Mouse (Mus musculus): ENCODE data around the gene Btf3l4. TPM values are rescaled to one million over a fixed set of nuclear protein-coding genes. Genes with fewer than 3 reads are reported as not detected.
A peak's percentile ranks its signal among the peaks of the same experiment; 100 is the strongest.

The Btf3l4 gene
- 198 and 208 TPM in 2 replicates for polyA plus RNA-seq (2016; fragmentation: Nextera tagmentation; extraction: Ambion mirVana)

- Histone ChIP-seq H3K4me1 (replicated peaks) (peaks cover 37% of the 10 kb centered on the region), H3K9me3 (no peaks in the 10 kb centered on the region), H3K36me3 (peaks cover 22% of the 10 kb centered on the region), H3K4me3 (peak within 1 kb of the TSS; percentile 98), H3K27ac (peak within 1 kb of the TSS; percentile 100), H3K27me3 (ENCODE audit: insufficient read depth, poor library complexity, severe bottlenecking) (no peaks in the 10 kb centered on the region)
- WGBS = under 1% methylated on average over 73 of the region's 73 CpGs
- DNase-seq (ENCODE audit: low spot score) = peak; percentile 97
Observed at GRCm38 (mm10) chr4:108832916-108833827, at the start of gene Btf3l4. Btf3l4 (minus strand) TSS chr4:108833614.

GRCm38 (mm10) chr4:108878963-108879822 lies 45.8 kb upstream of the Btf3l4 start, which contains the start of gene Rab3b:
Rab3b (plus strand) TSS chr4:108879063.
- H3K27ac ChIP-seq = peak within 1 kb of the TSS; percentile 86
- H3K27me3 ChIP-seq (ENCODE audit: insufficient read depth, poor library complexity, severe bottlenecking) = peaks cover 21% of the 10 kb centered on the region
- H3K36me3 ChIP-seq = no peaks in the 10 kb centered on the region
- peak; percentile 78 for DNase-seq (ENCODE audit: low spot score)
- no peaks in the 10 kb centered on the region for H3K9me3 ChIP-seq
- H3K4me1 ChIP-seq (replicated peaks) = peaks cover 20% of the 10 kb centered on the region; the same call in 1 of the 2 replicates
- peak within 1 kb of the TSS; percentile 77 for H3K4me3 ChIP-seq
- under 1% methylated on average over 46 of the region's 46 CpGs for WGBS

GRCm38 (mm10) chr4:108877901-108878300 lies 44.5 kb upstream of the Btf3l4 start:
- Histone ChIP-seq H3K4me3 (no peak overlapping the region), H3K4me1 (replicated peaks) (peaks cover 15% of the 10 kb centered on the region; the same call in 1 of the 2 replicates), H3K27ac (no peak overlapping the region), H3K36me3 (no peaks in the 10 kb centered on the region), H3K27me3 (ENCODE audit: insufficient read depth, poor library complexity, severe bottlenecking) (peaks cover 21% of the 10 kb centered on the region), H3K9me3 (no peaks in the 10 kb centered on the region)
- 81% methylated on average over 6 of the region's 6 CpGs for WGBS
- no peak for DNase-seq (ENCODE audit: low spot score)

GRCm38 (mm10) chr4:108873746-108874145 lies 40.3 kb upstream of the Btf3l4 start:
- DNase-seq (ENCODE audit: low spot score) = no peak
- no peak overlapping the region for H3K4me3 ChIP-seq
- no peaks in the 10 kb centered on the region for H3K9me3 ChIP-seq
- WGBS = 80% methylated on average over 5 of the region's 5 CpGs
- H3K4me1 ChIP-seq (replicated peaks) = peaks cover 2% of the 10 kb centered on the region; the same call in 1 of the 2 replicates
- no peak overlapping the region for H3K27ac ChIP-seq
- no peaks in the 10 kb centered on the region for H3K36me3 ChIP-seq
- 0 out of 2 replicates have a peak, but pooled peaks cover 8% of the 10 kb centered on the region for H3K27me3 ChIP-seq (ENCODE audit: insufficient read depth, poor library complexity, severe bottlenecking)

- no peaks in the 10 kb centered on the region for H3K27me3 ChIP-seq (ENCODE audit: insufficient read depth, poor library complexity, severe bottlenecking)
- no peaks in the 10 kb centered on the region for H3K9me3 ChIP-seq
- no peak overlapping the region for H3K4me3 ChIP-seq
- peak; percentile 77 for DNase-seq (ENCODE audit: low spot score)
- H3K36me3 ChIP-seq = 0 out of 2 replicates have a peak, but pooled peaks cover under 1% of the 10 kb centered on the region
- WGBS = 36% methylated on average over 10 of the region's 10 CpGs
- no peaks in the 10 kb centered on the region for H3K4me1 ChIP-seq (replicated peaks)
- H3K27ac ChIP-seq = no peak overlapping the region
Observed at GRCm38 (mm10) chr4:108869730-108870374, 36.4 kb upstream of the Btf3l4 start.

- H3K4me1 ChIP-seq (replicated peaks) = no peaks in the 10 kb centered on the region
- H3K9me3 ChIP-seq = no peaks in the 10 kb centered on the region
- H3K27me3 ChIP-seq (ENCODE audit: insufficient read depth, poor library complexity, severe bottlenecking) = no peaks in the 10 kb centered on the region
- WGBS = 87% methylated on average over 7 of the region's 7 CpGs
- no peak overlapping the region for H3K27ac ChIP-seq
- peaks cover 29% of the 10 kb centered on the region for H3K36me3 ChIP-seq
- no peak for DNase-seq (ENCODE audit: low spot score)
- no peak overlapping the region for H3K4me3 ChIP-seq
Observed at GRCm38 (mm10) chr4:108866806-108867205, 33.4 kb upstream of the Btf3l4 start.

- 14% methylated on average over 20 of the region's 20 CpGs for WGBS
- H3K27ac ChIP-seq = peak within 1 kb of the TSS; percentile 89
- no peak for DNase-seq (ENCODE audit: low spot score)
Observed at GRCm38 (mm10) chr4:108848505-108848848, 15.1 kb upstream of the Btf3l4 start, which contains the start of gene A730015C16Rik. A730015C16Rik (minus strand) TSS chr4:108848619.

GRCm38 (mm10) chr4:108847715-108848504 lies 14.5 kb upstream of the Btf3l4 start, which contains the start of gene Kti12:
Kti12 (plus strand) TSS chr4:108847785.
- H3K36me3 ChIP-seq = peaks cover 27% of the 10 kb centered on the region
- H3K9me3 ChIP-seq = no peaks in the 10 kb centered on the region
- DNase-seq (ENCODE audit: low spot score) = peak; percentile 86
- H3K4me3 ChIP-seq = peak within 1 kb of the TSS; percentile 91
- WGBS = under 1% methylated on average over 77 of the region's 77 CpGs
- no peaks in the 10 kb centered on the region for H3K27me3 ChIP-seq (ENCODE audit: insufficient read depth, poor library complexity, severe bottlenecking)
- H3K4me1 ChIP-seq (replicated peaks) = peaks cover 33% of the 10 kb centered on the region
- H3K27ac ChIP-seq = peak within 1 kb of the TSS; percentile 89

More at GRCm38 (mm10) chr4:108848505-108848848, 15.1 kb upstream of the Btf3l4 start, which contains the start of gene A730015C16Rik:
- H3K4me1 ChIP-seq (replicated peaks) = peaks cover 27% of the 10 kb centered on the region
- peak within 1 kb of the TSS; percentile 91 for H3K4me3 ChIP-seq
- peaks cover 33% of the 10 kb centered on the region for H3K36me3 ChIP-seq
- no peaks in the 10 kb centered on the region for H3K9me3 ChIP-seq
- no peaks in the 10 kb centered on the region for H3K27me3 ChIP-seq (ENCODE audit: insufficient read depth, poor library complexity, severe bottlenecking)

- H3K27me3 ChIP-seq (ENCODE audit: insufficient read depth, poor library complexity, severe bottlenecking) = no peaks in the 10 kb centered on the region
- H3K36me3 ChIP-seq = peaks cover 31% of the 10 kb centered on the region
- H3K9me3 ChIP-seq = no peaks in the 10 kb centered on the region
- no peak for DNase-seq (ENCODE audit: low spot score)
- no peak overlapping the region for H3K27ac ChIP-seq
- WGBS = 90% methylated on average over 5 of the region's 5 CpGs
- H3K4me3 ChIP-seq = no peak overlapping the region
- H3K4me1 ChIP-seq (replicated peaks) = peaks cover 33% of the 10 kb centered on the region
Observed at GRCm38 (mm10) chr4:108845824-108846569, 12.6 kb upstream of the Btf3l4 start.

- Histone ChIP-seq H3K27ac (peak overlapping the region; percentile 75), H3K27me3 (ENCODE audit: insufficient read depth, poor library complexity, severe bottlenecking) (no peaks in the 10 kb centered on the region), H3K36me3 (peaks cover 20% of the 10 kb centered on the region), H3K9me3 (no peaks in the 10 kb centered on the region), H3K4me1 (replicated peaks) (peaks cover 17% of the 10 kb centered on the region), H3K4me3 (no peak overlapping the region)
- DNase-seq (ENCODE audit: low spot score) = no peak
Observed at GRCm38 (mm10) chr4:108843336-108843735, 9.9 kb upstream of the Btf3l4 start.

- WGBS = 87% methylated on average over 7 of the region's 7 CpGs
- no peak for DNase-seq (ENCODE audit: low spot score)
- H3K4me1 ChIP-seq (replicated peaks) = peaks cover 12% of the 10 kb centered on the region
- no peaks in the 10 kb centered on the region for H3K9me3 ChIP-seq
- no peaks in the 10 kb centered on the region for H3K27me3 ChIP-seq (ENCODE audit: insufficient read depth, poor library complexity, severe bottlenecking)
- H3K4me3 ChIP-seq = no peak overlapping the region
- H3K36me3 ChIP-seq = peaks cover 20% of the 10 kb centered on the region
- H3K27ac ChIP-seq = no peak overlapping the region
Observed at GRCm38 (mm10) chr4:108841920-108842578, 8.6 kb upstream of the Btf3l4 start.
